ENCODE assay signal across 9 mouse cellular contexts in the genomic region with DNA sequence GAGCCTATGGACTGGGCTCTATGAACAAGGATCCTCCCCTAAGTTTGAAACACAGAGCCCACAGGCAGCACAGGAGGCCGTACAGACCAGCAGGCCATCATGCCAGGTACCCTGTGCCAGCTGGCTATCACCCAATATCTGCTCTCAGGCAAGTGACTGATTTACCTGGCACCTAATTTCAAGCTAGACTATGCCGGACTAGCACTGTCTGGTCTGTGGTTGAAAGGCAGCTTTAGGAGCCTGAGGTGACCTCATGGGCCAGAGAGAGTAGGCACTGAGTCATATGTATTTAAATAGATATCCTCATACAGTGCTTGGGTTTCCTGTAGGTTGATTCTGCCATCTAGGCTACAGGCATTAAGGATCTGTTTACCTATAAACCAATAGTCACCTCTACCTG.
DNase-seq lines count a peak whose midpoint lies in the region; ATAC-seq and TF ChIP-seq lines count a peak whose summit lies in the region.
"Had no signal": no experiment of that assay in that cellular context is flagged by ENCODE, and none has a peak within 500 bp of the region (broad histone marks: within the 10 kb centered on the region; RNA-seq: fewer than 3 reads in every experiment).

No protein-coding gene starts in this region.

- no peak for TF ChIP-seq POLR2A in kidney, adult 2 months (IDR thresholded peaks at IDR 0.05; ENCODE audit: low read depth, low read length)

- H3K4me2 ChIP-seq in kidney, embryonic 14.5 days (replicated peaks; ENCODE audit: low read depth, low read length), result no peak overlapping the region
- H3K4me2 ChIP-seq in forebrain, embryonic 14.5 days (ENCODE audit: low read length), result no peak overlapping the region

- no peaks in the 10 kb centered on the region for H3K9me3 ChIP-seq in kidney, embryonic 14.5 days (ENCODE audit: control insufficient read depth, low read length)
- no peaks in the 10 kb centered on the region for H3K9me3 ChIP-seq in forebrain, embryonic 14.5 days (replicated peaks; ENCODE audit: control insufficient read depth, low read length)

- peak; percentile 96 for DNase-seq in kidney, adult 2 months
- DNase-seq in cerebellum, postnatal 10 days, result peak; percentile 78 to 82
- DNase-seq in kidney, postnatal 10 days, result peak; percentile 82
- no peak for DNase-seq in left cerebral cortex, postnatal 25 days (ENCODE audit: low spot score in 2 of 2)
- no peak for DNase-seq in forebrain, embryonic 14.5 days (ENCODE audit: low spot score)
- no peak for DNase-seq in right cerebral cortex, postnatal 4 days

- WGBS in kidney, adult 2 months, result 31% methylated on average over 2 of the region's 2 CpGs
- WGBS in kidney, embryonic 14.5 days, result 89% methylated on average over 2 of the region's 2 CpGs
- 73% methylated on average over 2 of the region's 2 CpGs for WGBS in forebrain, embryonic 14.5 days

- H3K4me1 ChIP-seq in kidney, adult 2 months (ENCODE audit: control insufficient read depth, insufficient read depth, low read length), result peaks cover 9% of the 10 kb centered on the region; the same call in 1 of the 2 replicates
- H3K4me1 ChIP-seq in kidney, embryonic 14.5 days (ENCODE audit: control insufficient read depth, insufficient read depth, low read length), result no peaks in the 10 kb centered on the region
- no peaks in the 10 kb centered on the region for H3K4me1 ChIP-seq in forebrain, embryonic 14.5 days (ENCODE audit: control insufficient read depth, insufficient read depth, low read length)

- ATAC-seq in kidney, embryonic 14.5 days (ENCODE audit: low FRiP score, low TSS enrichment), result no peak
- peak; percentile 32; the same call in 1 of the 2 replicates for ATAC-seq in monocyte, adult 5-6 weeks (replicated peaks; ENCODE audit: insufficient number of reproducible peaks, low FRiP score, low TSS enrichment, poor library complexity, severe bottlenecking)
- no peak for ATAC-seq in forebrain, embryonic 14.5 days

- intact Hi-C loops in left cerebral cortex, postnatal 25 days (cut with DNase I), result no loop called here

- no peak overlapping the region for H3K4me3 ChIP-seq in kidney, adult 2 months (ENCODE audit: insufficient read depth, low read depth, low read length)
- no peak overlapping the region for H3K4me3 ChIP-seq in kidney, embryonic 14.5 days (ENCODE audit: low read length)
- H3K4me3 ChIP-seq in forebrain, embryonic 14.5 days (ENCODE audit: low read depth, low read length), result no peak overlapping the region
- H3K4me3 ChIP-seq: erythroblast, embryonic 14.5 days had no signal

- no peak for TF ChIP-seq CTCF in kidney, adult 2 months (conservative IDR thresholded peaks at IDR 0.05; ENCODE audit: insufficient read depth, insufficient read length, low read depth, low read length)

- no peak overlapping the region for H3K9ac ChIP-seq in kidney, embryonic 14.5 days (ENCODE audit: low read depth, low read length)
- H3K9ac ChIP-seq in forebrain, embryonic 14.5 days (ENCODE audit: low read length), result no peak overlapping the region

- H3K36me3 ChIP-seq in kidney, adult 2 months (ENCODE audit: control insufficient read depth, insufficient read depth, low read length), result peaks cover 5% of the 10 kb centered on the region
- H3K36me3 ChIP-seq in kidney, embryonic 14.5 days (ENCODE audit: control insufficient read depth, insufficient read depth, low read length), result peaks cover 77% of the 10 kb centered on the region
- H3K36me3 ChIP-seq in forebrain, embryonic 14.5 days (ENCODE audit: control insufficient read depth, insufficient read depth, low read length), result peaks cover 51% of the 10 kb centered on the region

- no peaks in the 10 kb centered on the region for H3K27me3 ChIP-seq in kidney, adult 2 months (replicated peaks; ENCODE audit: control insufficient read depth, insufficient read depth, low read length)
- no peaks in the 10 kb centered on the region for H3K27me3 ChIP-seq in kidney, embryonic 14.5 days (ENCODE audit: control insufficient read depth, insufficient read depth, low read length)
- no peaks in the 10 kb centered on the region for H3K27me3 ChIP-seq in forebrain, embryonic 14.5 days (replicated peaks; ENCODE audit: control insufficient read depth, insufficient read depth, low read length)

- peak overlapping the region; percentile 35; the same call in 1 of the 2 replicates for H3K27ac ChIP-seq in kidney, adult 2 months (ENCODE audit: insufficient read depth, low read depth, low read length)
- no peak overlapping the region for H3K27ac ChIP-seq in kidney, embryonic 14.5 days (ENCODE audit: low read depth, low read length)
- H3K27ac ChIP-seq in forebrain, embryonic 14.5 days (ENCODE audit: low read depth, low read length), result no peak overlapping the region

Comparison
In these comparisons a context has a peak if more than half of its experiments do, and no peak if none do; other contexts are left out.
1. DNase-seq: peak in kidney, adult 2 months (single experiment), cerebellum, postnatal 10 days (2 of 2) and kidney, postnatal 10 days (single experiment); none in left cerebral cortex, postnatal 25 days (0 of 2), forebrain, embryonic 14.5 days (single experiment) and right cerebral cortex, postnatal 4 days (single experiment).